Mouse (Mus musculus) heart, adult 9 months (tissue): ENCODE measurements around the gene Frmd5.
A peak's percentile ranks its signal among the peaks of the same experiment; 100 is the strongest.

Experiments used
- DNase-seq, 2 experiments: peaks; one replicate each; pipeline ENCODE4 v3.0.0; 2022; ENCODE audit warnings: low spot score in 2 of 2

Frmd5 gene

GRCm38 (mm10) chr2:121683606-121684005, 123.3 kb downstream of the Frmd5 start:
- DNase-seq: no peak

DNA sequence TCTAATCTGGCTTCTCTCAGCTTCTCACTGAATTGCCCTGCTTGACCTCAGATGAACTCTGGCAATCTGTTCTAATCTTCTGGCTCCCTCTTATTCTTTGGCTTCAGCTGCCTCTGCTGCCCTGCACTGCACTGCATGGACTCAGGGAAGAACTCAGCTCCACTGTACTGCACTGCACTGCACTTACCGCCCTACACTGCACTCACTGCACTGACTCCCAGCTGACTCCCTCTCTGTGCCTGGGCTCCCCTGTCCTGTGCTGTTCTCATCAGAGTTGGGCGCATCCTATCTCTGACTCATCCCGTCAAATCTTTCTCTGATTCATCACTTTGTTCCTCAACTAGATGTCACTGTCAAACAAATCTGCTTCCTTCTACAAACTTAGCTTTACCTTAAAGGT, 124.5 kb downstream of the Frmd5 start:
- DNase-seq: no peak

DNA sequence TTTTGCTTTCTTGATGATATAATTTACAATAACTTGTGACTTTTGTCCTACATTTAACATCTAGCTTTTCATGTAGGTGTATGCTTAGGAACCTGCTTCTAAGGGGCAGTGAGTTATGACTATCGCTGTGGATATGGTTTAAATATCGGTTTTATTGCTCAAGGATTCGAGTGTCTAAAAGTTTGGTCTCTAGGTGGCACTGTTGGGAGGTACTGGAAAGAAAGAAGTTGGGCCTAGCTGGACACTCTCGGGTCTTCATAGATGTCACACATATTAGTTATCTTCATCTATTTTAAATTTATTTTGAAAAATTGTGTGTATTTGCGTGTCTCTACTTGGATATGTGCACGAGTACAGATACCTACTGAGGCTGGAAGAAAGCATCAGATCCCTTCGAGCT, 127.2 kb downstream of the Frmd5 start:
- no peak for DNase-seq

DNA sequence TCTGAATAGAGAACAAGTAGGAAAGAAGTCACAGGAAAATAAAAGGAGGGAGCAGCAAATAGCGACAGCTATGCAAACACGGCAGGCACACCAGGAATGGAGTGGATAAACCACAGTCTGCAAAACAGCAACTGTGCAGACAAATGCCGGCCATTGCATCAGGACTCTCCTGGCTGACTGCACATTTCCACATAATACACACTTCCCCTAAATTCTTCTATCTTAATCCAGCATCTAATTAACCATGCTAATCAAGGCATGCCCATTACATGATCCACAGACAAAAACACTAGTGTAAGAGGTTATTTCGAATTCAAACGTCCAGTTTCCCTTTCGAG, 129.3 kb downstream of the Frmd5 start:
- DNase-seq: no peak

GRCm38 (mm10) chr2:121676951-121677648, 129.8 kb downstream of the Frmd5 start:
- peak; percentile 15 to 20 for DNase-seq

DNA sequence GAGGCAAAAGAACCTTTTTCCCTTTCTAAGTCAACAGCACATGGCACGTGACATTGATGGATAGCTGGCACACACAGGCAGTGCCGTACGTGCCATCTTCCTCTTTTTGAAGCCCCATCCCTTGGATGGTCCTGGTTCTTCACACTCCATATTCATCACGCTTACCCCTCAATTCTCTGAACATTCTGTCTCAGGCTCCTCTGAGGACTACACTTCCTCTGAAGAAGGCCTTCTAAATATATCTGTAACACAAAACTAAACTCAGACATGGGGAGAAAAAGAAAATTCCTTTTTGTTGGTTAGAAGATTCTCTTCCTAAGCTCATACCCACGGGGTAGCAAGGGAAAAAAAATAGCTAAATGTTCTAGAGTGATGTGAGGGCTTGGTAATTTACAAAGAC, 131.0 kb downstream of the Frmd5 start:
- no peak for DNase-seq

DNA sequence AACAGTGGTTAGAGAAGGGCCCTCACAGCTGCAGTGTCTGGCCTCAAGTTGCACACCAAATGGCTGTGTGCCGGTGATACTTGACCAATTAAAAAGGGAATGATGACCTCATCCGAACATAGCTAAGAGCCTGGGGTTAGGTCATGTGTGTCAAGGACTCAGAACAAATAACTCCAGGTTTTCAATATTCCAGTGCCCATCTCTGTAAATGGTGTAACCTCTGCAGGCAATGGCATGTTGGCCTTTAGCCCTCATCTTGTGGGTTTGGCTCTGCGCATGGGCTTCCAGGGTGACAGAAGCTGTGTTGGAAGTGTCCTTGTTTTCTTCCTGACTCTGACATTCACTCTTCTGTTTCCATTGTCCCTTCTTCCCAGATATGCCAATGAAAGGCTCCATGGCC, 131.8 kb downstream of the Frmd5 start:
- peak; percentile 5 to 29 for DNase-seq

DNA sequence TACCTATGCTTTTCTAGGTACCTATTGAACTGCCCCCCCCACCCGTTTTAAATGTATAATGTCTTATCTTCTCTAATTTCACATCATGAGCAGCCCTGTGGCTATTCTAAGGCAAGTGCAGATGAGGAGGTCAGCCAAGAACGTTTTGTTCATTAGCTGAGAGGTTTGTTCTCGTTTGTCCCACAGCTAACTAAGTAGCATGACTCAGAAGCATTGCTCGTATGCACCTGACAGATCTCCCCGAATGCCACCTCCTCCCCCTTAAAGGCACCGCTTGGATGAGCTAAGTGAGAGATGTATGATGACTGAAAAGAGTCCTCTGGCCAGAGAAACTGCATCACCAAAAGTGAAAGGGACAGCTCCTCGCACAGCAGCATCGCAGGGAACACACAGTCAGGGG, 132.7 kb downstream of the Frmd5 start:
- DNase-seq: peak; percentile 27 to 60

GRCm38 (mm10) chr2:121669846-121670245, 137.0 kb downstream of the Frmd5 start:
- no peak for DNase-seq

DNA sequence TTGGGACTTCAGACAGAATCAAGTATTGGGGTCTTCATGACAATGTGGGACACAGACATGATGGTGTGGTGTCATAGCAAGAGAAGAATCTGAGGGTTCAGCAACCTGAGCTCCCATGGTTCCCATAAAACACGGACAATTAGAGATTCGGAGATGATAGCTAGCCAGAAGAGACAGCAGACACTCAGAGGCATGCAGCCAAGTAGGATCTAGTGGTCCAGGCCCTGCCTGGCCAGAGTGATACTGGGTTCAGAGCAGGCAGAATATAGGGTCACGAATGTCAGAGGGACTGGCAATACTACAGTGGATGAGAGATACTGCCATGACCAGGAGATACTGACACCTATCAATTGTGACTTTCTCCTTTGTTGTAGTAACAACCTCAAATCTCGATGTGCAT, 138.6 kb downstream of the Frmd5 start:
- DNase-seq: no peak

DNA sequence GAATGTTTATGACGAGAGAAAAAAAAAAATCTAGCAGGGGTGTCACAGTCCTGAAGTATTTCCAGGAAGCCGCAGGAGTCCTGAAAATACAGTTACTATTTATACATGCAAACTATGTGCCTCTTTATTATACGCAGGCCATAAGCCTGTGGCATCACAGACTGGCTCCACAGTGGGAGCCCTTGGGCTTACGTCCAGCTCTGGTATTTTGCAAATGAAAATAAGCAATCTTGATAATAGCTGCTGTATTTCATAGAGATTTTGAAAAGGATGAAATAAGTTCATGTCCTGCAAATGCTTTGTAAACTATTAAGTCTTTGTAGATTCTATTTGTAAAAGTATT, 145.8 kb downstream of the Frmd5 start:
- DNase-seq: no peak

DNA sequence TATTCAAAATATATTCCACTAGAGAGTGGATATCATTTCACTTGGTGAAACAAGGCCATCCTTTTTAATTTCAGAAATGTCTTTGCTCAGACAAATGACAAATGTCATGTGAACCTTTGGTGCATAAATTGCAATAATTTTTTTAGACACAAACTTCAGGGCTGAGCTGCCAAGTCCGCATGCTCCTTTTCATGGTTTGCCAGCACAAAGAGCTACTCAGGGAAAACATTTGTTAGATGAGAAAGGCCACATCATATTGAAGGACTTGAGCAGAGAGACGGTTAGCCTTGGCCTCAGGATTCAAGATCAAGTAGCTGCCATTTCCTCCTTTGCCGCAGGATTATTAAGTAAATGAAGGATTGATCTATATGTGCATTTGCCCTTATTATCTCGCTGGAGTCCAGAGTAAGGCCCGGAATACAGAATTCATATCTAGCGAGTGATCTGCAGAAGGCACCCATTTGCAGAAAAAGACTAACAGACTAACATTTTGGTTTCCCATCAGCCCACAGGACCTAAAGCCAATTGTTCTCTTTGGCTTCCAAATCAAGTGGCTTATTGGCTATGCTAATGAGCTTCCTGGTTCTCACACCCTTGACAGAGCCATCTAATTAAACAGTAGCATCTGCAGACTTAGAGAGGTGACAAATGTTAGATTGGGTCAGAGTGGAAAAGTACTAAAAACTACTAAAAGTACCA, 146.3 kb downstream of the Frmd5 start:
- no peak for DNase-seq

DNA sequence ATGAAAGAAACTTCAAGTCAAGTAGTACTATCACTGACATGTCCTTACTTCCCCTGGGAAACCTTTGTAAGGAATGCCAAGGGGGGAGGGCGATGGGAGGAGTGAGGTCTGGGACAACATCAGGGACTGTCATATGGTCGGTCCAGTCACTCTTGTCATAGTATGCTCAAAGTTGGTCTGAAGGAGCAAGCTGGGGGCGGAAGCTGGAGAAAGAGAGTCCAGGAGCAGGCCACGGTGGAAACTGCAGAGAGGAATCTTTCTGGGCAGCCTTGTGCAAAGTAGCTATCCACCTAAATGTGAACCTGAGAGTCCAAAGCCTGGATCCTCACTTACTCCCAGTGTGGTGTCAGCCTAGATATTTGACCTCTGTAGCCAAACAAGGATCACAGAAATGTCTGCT, 147.5 kb downstream of the Frmd5 start:
- DNase-seq: no peak

DNA sequence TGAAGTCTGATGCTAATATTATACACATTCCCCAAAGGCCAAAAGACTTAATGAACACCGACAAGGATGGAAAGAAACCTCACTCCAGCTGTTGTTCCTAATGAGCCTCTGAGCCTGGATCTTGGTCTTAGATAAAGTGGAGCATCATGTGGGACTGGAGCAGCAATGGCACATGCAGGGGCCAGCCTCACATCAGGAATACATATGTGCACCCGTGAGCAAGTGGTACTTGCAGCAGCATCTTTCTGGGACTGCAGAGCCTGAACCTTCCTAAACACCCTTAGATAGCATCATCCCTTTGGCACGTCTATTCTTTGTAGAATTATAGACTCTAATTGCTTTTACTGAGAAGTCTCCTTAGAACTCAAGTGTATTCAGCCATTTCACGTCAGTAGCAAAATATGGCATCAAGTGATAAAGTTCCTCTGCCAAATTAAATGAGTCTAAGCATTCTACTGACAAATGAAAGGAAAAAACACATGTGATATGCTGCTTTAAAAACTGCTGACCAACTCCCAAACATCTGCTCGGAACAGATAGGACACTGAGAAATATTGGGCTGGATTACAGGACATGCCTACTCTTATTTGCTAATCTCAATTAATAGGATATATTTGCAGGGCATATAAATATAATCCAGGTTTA, 148.6 kb downstream of the Frmd5 start:
- no peak for DNase-seq

DNA sequence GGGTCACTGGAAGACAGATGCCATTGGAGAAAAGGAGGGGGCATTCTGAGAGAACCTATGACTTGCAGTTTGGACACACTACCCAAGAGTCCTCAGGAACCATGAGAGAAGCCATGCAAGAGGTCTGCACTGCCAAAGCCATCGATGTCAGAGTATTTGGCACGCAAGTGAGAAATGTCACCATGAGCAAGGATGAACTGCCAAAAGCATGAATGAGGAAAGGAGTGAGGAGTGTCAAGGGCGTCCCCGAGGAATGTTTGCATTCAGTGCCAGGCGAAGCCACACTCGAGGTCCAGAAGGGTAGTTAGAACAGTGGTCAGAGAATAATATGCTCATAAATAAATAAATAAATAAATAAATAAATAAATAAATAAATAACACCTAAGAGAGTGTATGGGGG, 150.9 kb downstream of the Frmd5 start:
- peak; percentile 30 to 59 for DNase-seq

DNA sequence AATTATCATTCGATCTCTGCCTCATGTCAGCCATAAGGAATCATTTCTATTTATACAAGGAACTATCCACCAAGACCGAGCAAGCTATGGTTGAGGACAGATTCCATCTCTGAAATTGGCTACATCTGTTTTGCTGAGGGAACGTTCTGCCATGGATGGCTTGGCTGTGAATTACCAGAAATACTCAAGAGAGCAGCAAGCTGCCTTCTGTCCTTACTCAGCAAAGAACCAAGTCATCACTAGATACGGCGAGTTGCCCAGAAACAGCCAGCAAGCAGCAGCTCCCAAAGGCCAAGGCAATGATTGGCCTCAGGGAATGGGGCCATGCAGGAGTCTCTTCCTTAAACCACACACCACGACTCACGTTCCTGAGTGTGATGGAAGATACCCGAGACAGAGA, 151.8 kb downstream of the Frmd5 start:
- peak; percentile 19 to 42 for DNase-seq

DNA sequence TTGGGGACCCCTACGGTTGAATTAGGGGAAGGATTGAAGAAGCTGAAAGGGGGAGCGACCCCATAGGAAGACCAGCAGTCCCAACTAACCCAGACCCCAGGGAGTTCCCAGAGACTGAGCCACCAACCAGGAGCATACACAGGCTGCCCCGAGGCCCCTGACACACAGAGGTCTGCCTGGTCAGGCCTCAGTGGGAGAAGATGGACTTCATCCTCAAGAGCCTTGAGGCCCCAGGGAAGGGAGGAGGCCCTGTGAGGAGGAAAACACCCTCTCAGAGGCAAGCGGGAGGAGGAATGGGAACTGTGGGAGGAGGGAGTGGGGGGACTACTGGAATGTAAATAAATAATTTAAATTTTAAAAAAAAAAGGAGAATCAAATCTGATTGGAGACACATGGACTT, 160.4 kb downstream of the Frmd5 start:
- DNase-seq: no peak

DNA sequence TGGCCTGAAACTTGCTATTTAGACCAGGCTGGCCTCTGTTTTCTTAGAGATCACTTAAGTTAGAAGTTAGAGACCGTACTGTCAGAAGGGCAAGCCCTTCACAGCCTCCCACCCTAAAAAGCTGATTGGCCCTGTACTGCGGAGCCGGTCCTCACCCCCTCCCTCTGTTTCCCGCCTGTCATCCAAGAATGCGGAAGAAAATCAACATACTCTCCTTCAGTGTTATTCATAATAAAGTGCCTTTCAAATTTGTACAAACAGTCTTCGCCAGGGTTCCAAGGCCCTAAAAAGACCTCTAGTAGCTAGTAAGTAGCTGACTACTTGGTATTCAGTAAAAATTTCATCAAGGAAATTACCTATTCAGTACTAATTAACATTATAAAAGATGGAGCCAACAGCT, 164.0 kb downstream of the Frmd5 start:
- no peak for DNase-seq

DNA sequence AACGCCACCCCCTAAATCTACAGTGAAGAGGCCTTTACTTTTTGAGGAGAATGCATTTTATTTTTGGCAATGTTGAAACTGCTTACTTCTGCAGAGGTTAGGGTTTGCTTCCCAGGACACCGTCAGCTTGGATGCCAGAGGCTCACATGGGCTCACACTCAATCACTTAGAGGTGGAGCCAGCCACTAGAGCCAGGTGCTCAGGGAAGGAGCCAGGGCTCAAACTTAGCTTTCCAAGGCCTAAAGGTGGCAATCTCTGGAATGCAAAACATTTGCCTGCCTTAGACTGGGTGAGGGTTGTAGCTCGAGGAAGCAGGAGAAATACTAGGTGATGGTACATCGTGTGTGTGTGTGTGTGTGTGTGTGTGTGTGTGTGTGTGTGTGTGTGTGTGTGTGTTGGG, 174.8 kb downstream of the Frmd5 start:
- no peak for DNase-seq

GRCm38 (mm10) chr2:121630286-121630685, 176.6 kb downstream of the Frmd5 start:
- no peak for DNase-seq

DNA sequence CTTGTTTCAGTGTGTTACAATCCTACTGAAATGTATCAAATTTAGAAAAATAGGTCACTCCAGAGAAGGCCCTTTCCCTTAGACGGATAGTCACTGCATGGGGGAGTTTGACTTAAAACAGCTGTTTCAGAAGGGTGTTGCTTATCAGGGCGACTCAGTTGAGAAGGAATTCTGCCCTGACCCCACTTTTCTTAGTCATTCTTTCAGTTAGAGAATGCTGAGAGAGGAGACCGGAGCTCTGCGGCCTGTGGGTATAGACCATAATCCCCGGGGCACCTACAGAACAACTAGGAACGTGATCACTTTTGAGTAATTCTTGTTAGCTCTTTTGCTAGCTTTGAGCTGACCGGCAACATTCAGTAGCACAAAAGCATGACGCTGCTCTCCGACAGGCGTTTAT, 178.6 kb downstream of the Frmd5 start:
- DNase-seq: peak; percentile 17 to 31

GRCm38 (mm10) chr2:121625901-121626300, 181.0 kb downstream of the Frmd5 start:
- DNase-seq: no peak
